Mouse (Mus musculus) megakaryocyte, embryonic 14.5 days (primary cell): ENCODE results near the gene Myt1.
A peak's percentile ranks its signal among the peaks of the same experiment; 100 is the strongest.

Experiments
- FLI1 ChIP-seq: IDR thresholded peaks from 2 replicates; pipeline ENCODE4 v1.6.1; 2012; ENCODE audit warnings: low read length, inconsistent platforms, mixed read lengths
- GATA1 ChIP-seq: IDR thresholded peaks from 3 replicates; pipeline ENCODE4 v1.6.1; 2012; ENCODE audit warnings: mixed read lengths, low read length, inconsistent platforms, borderline replicate concordance

DNA sequence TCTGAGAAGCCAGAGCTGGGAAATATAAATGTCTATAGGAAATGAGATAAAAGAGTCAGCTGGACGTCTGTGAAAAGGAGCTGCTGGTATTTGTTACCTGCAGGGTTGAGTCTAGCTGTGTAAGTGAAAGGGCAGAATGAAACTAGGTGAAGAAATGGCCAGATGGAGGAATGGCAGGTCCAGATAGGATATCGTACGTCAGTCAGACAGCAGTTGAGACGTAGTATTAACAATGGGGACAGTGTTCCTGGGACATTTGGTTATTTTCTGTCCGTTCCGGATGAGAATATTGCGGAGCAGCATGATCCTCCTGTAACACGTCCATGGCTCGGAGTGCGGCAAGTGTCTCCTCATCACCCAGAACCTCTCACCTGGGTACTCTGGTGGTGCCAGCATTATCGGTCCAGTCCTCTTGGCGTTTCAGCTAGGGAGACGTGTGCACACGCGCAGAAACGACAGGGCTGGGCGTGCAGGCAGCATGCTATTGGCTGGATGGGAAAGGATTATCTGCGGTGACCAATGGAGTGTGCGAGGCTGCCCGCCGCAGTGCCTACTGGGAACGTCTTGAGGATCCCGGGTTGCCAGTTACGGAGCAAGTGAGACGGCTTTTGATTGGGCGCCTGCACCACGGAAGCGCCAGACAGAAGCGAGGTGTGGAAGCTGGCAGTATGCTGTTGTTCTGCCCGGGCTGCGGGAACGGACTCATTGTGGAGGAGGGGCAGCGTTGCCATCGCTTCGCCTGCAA, 100.8 kb downstream of the Myt1 start, which contains the start of gene Polr3k:
- peak; percentile 15; the same call in 1 of the 3 replicates for TF ChIP-seq GATA1
- TF ChIP-seq FLI1, result no peak
